Mouse (Mus musculus) neural tube, embryonic 10.5 days (tissue): ENCODE measurements around the gene Anxa10.

ENCODE experiments used
- DNase-seq: peaks from one replicate; pipeline ENCODE4 v3.0.0-alpha.2; 2017; ENCODE audit warnings: low spot score; ENCODE audit errors: extremely low spot score

Gene Anxa10

DNA sequence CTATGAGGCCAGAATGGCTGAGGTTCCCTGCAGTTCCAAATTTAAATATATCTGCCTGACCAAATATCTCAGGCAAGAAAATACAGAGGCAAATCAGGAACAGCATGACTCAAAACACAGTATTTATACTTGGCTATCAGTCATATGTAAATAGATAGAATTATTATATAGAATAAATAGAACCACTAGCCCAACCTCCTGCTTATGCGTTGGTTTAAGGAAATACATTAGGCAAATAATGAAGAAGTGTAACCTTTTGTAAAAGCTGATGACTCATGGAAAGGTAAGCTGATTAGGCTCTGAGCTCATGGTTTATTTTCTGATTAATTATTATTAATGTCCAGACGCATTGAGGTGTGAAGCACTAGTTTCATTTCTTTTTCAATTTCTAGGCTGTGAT, at the start of gene Anxa10:
Gene Anxa10 (minus strand): TSS at position 53 of the 400 bp plus-strand sequence.
- DNase-seq: no peak

DNA sequence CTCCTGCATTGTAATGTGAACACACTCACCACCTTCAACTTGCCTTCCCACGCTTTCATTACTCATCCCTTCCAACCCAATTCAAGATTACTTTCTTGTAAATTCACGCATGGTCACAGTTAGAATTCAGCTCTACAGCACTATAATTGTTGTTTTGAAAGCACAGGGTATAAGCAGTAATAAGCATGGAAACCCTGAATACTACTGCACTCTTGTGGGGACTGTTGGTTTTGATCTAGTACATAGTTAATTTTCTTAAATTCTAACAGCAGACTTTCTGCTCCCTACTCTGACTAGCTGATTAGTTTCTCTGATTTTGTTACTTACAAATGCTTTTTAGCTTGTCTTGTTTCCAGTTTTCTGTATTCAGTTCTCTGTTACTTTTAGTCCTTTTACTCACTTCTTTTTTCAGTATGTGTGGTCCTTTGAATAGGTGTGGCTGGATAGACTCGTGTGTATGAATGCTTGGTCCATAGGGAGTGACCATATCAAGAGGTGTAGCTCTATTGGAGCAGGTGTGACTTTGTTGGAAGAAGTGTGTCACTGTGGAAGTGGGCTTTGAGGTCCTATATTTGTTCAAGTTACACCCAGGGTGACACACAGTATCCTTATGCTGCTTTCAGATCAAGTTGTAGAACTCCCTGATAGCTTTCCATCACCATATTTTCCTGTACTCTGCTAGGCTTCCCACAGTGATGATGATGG, 9.9 kb upstream of the Anxa10 start:
- DNase-seq: no peak

- DNase-seq: no peak
Measured at GRCm38 (mm10) chr8:62097213-62097612, 25.7 kb downstream of the Anxa10 start.

DNA sequence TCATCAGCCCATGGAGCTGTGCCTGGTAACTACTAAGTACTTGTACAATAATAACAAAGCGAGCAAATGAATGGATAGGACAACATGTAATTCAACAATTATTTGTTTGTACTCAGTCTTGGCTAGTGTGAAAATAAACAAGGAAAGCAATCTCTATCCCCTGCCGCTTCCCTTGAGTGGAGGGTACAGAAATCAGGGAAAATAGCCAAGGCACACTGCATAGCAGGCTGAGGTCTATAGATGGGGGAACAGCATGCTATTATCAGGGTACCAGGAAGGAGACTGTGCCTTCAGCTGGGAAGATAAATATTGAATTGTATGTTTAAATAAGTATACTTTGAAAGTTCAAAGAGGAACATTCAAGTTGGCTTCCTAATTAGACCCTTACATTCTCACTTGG, 41.1 kb downstream of the Anxa10 start:
- DNase-seq: no peak

GRCm38 (mm10) chr8:62080195-62080802, 42.7 kb downstream of the Anxa10 start:
- DNase-seq: no peak

- DNase-seq: no peak
Measured at GRCm38 (mm10) chr8:62068305-62068704, 54.6 kb downstream of the Anxa10 start.

GRCm38 (mm10) chr8:62060357-62060756, 62.6 kb downstream of the Anxa10 start:
- no peak for DNase-seq

DNA sequence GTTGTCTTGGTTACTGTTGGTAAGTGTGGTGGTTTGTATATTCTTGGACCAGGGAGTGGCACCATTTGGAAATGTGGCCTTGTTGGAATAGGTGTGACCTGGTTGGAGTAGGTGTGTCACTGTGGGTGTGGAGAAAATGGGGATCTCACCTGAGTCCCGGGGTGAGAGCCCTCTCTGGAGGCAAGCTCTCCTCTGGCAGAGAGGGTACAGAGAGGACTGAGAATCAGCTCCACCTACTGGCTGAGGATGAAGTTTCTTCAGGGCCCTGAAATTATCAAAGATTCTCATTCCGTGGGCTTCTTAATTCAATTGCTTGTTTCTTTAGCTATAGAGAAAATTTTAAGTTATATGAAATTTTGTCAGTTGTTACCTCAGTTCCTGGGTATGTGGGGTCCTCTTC, 76.1 kb downstream of the Anxa10 start:
- no peak for DNase-seq

GRCm38 (mm10) chr8:62034351-62034750, 88.6 kb downstream of the Anxa10 start:
- DNase-seq: no peak

DNA sequence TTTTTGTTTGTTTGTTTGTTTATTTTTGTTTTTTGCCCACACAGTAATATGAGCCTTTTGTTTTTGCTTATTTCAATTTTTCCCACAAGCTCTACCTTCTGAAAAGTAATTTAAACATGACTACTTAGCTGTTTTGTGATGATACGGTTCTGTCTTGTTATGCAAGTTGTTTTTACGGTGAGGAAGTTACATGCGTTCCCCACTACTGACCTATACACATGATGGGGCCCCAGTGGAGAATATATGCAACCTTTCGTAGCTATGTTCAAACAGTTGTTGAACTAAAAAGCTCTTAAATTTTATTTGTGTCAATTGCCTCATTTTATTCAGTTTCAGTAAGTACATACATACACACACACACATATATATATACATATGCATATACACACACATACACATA, 108.4 kb downstream of the Anxa10 start:
- DNase-seq: no peak

DNA sequence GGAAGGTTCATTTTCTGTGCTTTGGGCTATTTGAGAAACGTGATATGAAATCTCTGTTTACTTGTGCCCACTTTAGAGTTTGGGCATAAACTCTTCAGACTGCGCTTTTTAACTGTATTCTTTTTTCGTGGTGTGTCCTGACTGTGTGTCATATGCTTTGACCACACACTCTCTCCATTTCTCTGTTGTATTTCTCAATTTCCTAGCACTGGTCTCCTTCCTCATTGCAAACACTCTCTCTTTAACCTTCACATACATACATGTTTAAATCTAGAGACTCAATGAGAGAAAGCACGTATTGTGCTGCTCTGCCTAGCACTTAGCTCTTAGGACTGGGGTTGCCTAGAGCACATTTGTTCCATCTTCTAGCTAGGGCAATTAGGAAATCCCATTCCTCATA, 108.8 kb downstream of the Anxa10 start:
- no peak for DNase-seq
